Mouse (Mus musculus): ENCODE measurements around the gene Glis3. TPM values are rescaled to one million over a fixed set of nuclear protein-coding genes. Genes with fewer than 3 reads are reported as not detected.
A peak's percentile ranks its signal among the peaks of the same experiment; 100 is the strongest.

Gene Glis3
- 0.32 and 1.4 TPM in 2 replicates for polyA plus RNA-seq (2015; fragmentation: Nextera tagmentation; extraction: Ambion mirVana)

- H3K27me3 ChIP-seq (replicated peaks; ENCODE audit: control insufficient read depth, insufficient read depth, low read length), result peaks cover 20% of the 10 kb centered on the region
- H3K36me3 ChIP-seq (ENCODE audit: control insufficient read depth, insufficient read depth), result no peaks in the 10 kb centered on the region
- no peaks in the 10 kb centered on the region for H3K9me3 ChIP-seq (ENCODE audit: control insufficient read depth, low read length)
- WGBS, result under 1% methylated on average over 62 of the region's 66 CpGs
- no peak within 1 kb of the TSS for H3K27ac ChIP-seq (ENCODE audit: low read length)
- peaks cover 30% of the 10 kb centered on the region for H3K4me1 ChIP-seq (replicated peaks; ENCODE audit: control insufficient read depth, insufficient read depth, low read length)
- H3K4me3 ChIP-seq (replicated peaks; ENCODE audit: low read length), result peak within 1 kb of the TSS; percentile 62
- ATAC-seq, result peak; percentile 91
- peak within 1 kb of the TSS; percentile 100 for H3K4me2 ChIP-seq (ENCODE audit: low read length)
- H3K9ac ChIP-seq (replicated peaks; ENCODE audit: low read depth, low read length), result peak within 1 kb of the TSS; percentile 60
Measured at GRCm38 (mm10) chr19:28679776-28680391, at the start of gene Glis3. Gene Glis3 (minus strand): TSS chr19:28680077.

- Histone ChIP-seq H3K4me1 (replicated peaks; ENCODE audit: control insufficient read depth, insufficient read depth, low read length) (no peaks in the 10 kb centered on the region), H3K27me3 (replicated peaks; ENCODE audit: control insufficient read depth, insufficient read depth, low read length) (no peaks in the 10 kb centered on the region), H3K27ac (ENCODE audit: low read length) (no peak overlapping the region), H3K4me3 (replicated peaks; ENCODE audit: low read length) (no peak overlapping the region), H3K36me3 (ENCODE audit: control insufficient read depth, insufficient read depth) (no peaks in the 10 kb centered on the region), H3K9me3 (ENCODE audit: control insufficient read depth, low read length) (no peaks in the 10 kb centered on the region), H3K9ac (replicated peaks; ENCODE audit: low read depth, low read length) (no peak overlapping the region), H3K4me2 (ENCODE audit: low read length) (no peak overlapping the region)
- no peak for ATAC-seq
- WGBS, result 54% methylated on average over 18 of the region's 18 CpGs
Measured at GRCm38 (mm10) chr19:28726161-28726880, 46.4 kb upstream of the Glis3 start.

GRCm38 (mm10) chr19:28724641-28725040 is 44.8 kb upstream of the Glis3 start:
- H3K27me3 ChIP-seq (replicated peaks; ENCODE audit: control insufficient read depth, insufficient read depth, low read length), result no peaks in the 10 kb centered on the region
- H3K36me3 ChIP-seq (ENCODE audit: control insufficient read depth, insufficient read depth), result no peaks in the 10 kb centered on the region
- no peak overlapping the region for H3K4me3 ChIP-seq (replicated peaks; ENCODE audit: low read length)
- H3K9ac ChIP-seq (replicated peaks; ENCODE audit: low read depth, low read length), result no peak overlapping the region
- H3K4me1 ChIP-seq (replicated peaks; ENCODE audit: control insufficient read depth, insufficient read depth, low read length), result no peaks in the 10 kb centered on the region
- H3K27ac ChIP-seq (ENCODE audit: low read length), result no peak overlapping the region
- H3K4me2 ChIP-seq (ENCODE audit: low read length), result no peak overlapping the region
- WGBS, result 69% methylated on average over 7 of the region's 7 CpGs
- ATAC-seq, result no peak
- no peaks in the 10 kb centered on the region for H3K9me3 ChIP-seq (ENCODE audit: control insufficient read depth, low read length)

DNA sequence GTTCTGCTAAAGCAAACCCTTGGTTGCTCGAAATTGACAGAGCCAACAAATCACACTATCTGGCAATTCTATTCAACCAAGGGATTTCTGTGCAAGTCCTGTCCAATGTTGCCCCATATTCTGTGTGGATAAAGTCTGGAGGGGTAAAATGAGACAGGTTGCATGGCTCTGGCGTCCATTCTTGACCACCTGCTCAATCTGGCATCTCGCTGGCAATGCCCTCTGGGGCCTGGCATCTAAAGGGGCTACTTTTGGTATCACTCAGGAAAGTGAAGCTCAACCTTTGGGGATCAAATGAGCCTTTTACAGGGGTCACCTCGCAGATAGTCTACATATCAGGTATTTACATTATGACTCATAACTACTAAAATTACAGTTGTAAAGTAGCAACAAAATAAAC is 42.7 kb upstream of the Glis3 start:
- Histone ChIP-seq H3K9me3 (ENCODE audit: control insufficient read depth, low read length) (no peaks in the 10 kb centered on the region), H3K27ac (ENCODE audit: low read length) (no peak overlapping the region), H3K4me1 (replicated peaks; ENCODE audit: control insufficient read depth, insufficient read depth, low read length) (no peaks in the 10 kb centered on the region), H3K36me3 (ENCODE audit: control insufficient read depth, insufficient read depth) (no peaks in the 10 kb centered on the region), H3K27me3 (replicated peaks; ENCODE audit: control insufficient read depth, insufficient read depth, low read length) (no peaks in the 10 kb centered on the region), H3K4me2 (ENCODE audit: low read length) (no peak overlapping the region), H3K4me3 (replicated peaks; ENCODE audit: low read length) (no peak overlapping the region), H3K9ac (replicated peaks; ENCODE audit: low read depth, low read length) (no peak overlapping the region)
- WGBS, result 80% methylated on average over 4 of the region's 4 CpGs
- no peak for ATAC-seq

DNA sequence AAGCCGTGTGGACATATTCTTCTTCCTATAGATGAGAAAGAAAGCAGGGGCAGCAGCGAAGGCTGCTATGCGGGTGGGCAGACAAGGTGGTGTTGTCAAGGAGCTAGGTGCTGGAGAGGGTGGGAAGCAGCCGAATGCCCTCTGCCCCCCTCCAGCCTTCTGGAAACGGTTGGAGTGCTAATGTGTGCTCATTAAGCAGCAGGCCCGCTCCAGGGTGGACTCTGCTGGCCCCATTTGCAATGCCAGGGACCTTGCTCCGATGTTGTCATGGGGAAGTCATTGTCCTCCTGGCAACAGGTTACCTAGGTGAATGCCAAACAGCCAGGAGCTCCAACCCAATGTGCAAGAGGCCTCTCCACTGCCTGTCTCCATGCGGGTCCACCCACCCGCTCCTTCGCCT is 42.0 kb upstream of the Glis3 start:
- H3K27ac ChIP-seq (ENCODE audit: low read length), result no peak overlapping the region
- no peak overlapping the region for H3K9ac ChIP-seq (replicated peaks; ENCODE audit: low read depth, low read length)
- H3K4me2 ChIP-seq (ENCODE audit: low read length), result no peak overlapping the region
- no peaks in the 10 kb centered on the region for H3K4me1 ChIP-seq (replicated peaks; ENCODE audit: control insufficient read depth, insufficient read depth, low read length)
- no peaks in the 10 kb centered on the region for H3K36me3 ChIP-seq (ENCODE audit: control insufficient read depth, insufficient read depth)
- no peaks in the 10 kb centered on the region for H3K9me3 ChIP-seq (ENCODE audit: control insufficient read depth, low read length)
- no peak overlapping the region for H3K4me3 ChIP-seq (replicated peaks; ENCODE audit: low read length)
- no peaks in the 10 kb centered on the region for H3K27me3 ChIP-seq (replicated peaks; ENCODE audit: control insufficient read depth, insufficient read depth, low read length)
- no peak for ATAC-seq
- WGBS, result 78% methylated on average over 10 of the region's 10 CpGs

GRCm38 (mm10) chr19:28720016-28720415 is 40.1 kb upstream of the Glis3 start:
- no peak overlapping the region for H3K27ac ChIP-seq (ENCODE audit: low read length)
- H3K36me3 ChIP-seq (ENCODE audit: control insufficient read depth, insufficient read depth), result no peaks in the 10 kb centered on the region
- H3K27me3 ChIP-seq (replicated peaks; ENCODE audit: control insufficient read depth, insufficient read depth, low read length), result no peaks in the 10 kb centered on the region
- ATAC-seq, result no peak
- H3K4me2 ChIP-seq (ENCODE audit: low read length), result no peak overlapping the region
- H3K9ac ChIP-seq (replicated peaks; ENCODE audit: low read depth, low read length), result no peak overlapping the region
- H3K4me1 ChIP-seq (replicated peaks; ENCODE audit: control insufficient read depth, insufficient read depth, low read length), result no peaks in the 10 kb centered on the region
- H3K4me3 ChIP-seq (replicated peaks; ENCODE audit: low read length), result no peak overlapping the region
- no peaks in the 10 kb centered on the region for H3K9me3 ChIP-seq (ENCODE audit: control insufficient read depth, low read length)

GRCm38 (mm10) chr19:28714674-28715073 is 34.8 kb upstream of the Glis3 start:
- no peak overlapping the region for H3K27ac ChIP-seq (ENCODE audit: low read length)

DNA sequence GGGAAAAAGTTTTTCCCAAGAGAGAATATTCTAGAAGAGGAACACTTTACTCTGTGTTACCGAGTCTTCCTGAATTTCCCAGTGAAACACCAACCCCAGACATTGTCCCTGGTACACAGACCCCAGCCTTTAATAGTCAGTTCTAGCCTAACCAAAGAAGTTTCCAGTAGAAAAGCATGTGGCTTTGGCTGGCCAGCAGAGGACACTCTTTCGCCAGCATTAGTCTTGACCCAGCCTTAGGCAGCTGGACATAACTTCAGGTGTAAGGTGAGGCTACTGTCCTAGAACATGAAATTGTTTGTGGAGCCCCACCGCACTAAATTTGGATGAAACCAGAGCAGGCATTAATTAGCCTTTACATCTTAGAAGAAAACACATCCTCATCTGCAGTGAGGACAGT is 17.8 kb upstream of the Glis3 start:
- no peaks in the 10 kb centered on the region for H3K27me3 ChIP-seq (replicated peaks; ENCODE audit: control insufficient read depth, insufficient read depth, low read length)
- no peak overlapping the region for H3K4me2 ChIP-seq (ENCODE audit: low read length)
- H3K9ac ChIP-seq (replicated peaks; ENCODE audit: low read depth, low read length), result no peak overlapping the region
- no peaks in the 10 kb centered on the region for H3K36me3 ChIP-seq (ENCODE audit: control insufficient read depth, insufficient read depth)
- no peaks in the 10 kb centered on the region for H3K4me1 ChIP-seq (replicated peaks; ENCODE audit: control insufficient read depth, insufficient read depth, low read length)
- no peak overlapping the region for H3K4me3 ChIP-seq (replicated peaks; ENCODE audit: low read length)
- H3K27ac ChIP-seq (ENCODE audit: low read length), result no peak overlapping the region
- WGBS, result 72% methylated on average over 3 of the region's 3 CpGs
- no peaks in the 10 kb centered on the region for H3K9me3 ChIP-seq (ENCODE audit: control insufficient read depth, low read length)
- no peak for ATAC-seq

More at GRCm38 (mm10) chr19:28714674-28715073, 34.8 kb upstream of the Glis3 start:
- ATAC-seq, result no peak
- Histone ChIP-seq H3K9ac (replicated peaks; ENCODE audit: low read depth, low read length) (no peak overlapping the region), H3K4me3 (replicated peaks; ENCODE audit: low read length) (no peak overlapping the region), H3K27me3 (replicated peaks; ENCODE audit: control insufficient read depth, insufficient read depth, low read length) (no peaks in the 10 kb centered on the region), H3K4me2 (ENCODE audit: low read length) (no peak overlapping the region), H3K36me3 (ENCODE audit: control insufficient read depth, insufficient read depth) (no peaks in the 10 kb centered on the region), H3K9me3 (ENCODE audit: control insufficient read depth, low read length) (no peaks in the 10 kb centered on the region), H3K4me1 (replicated peaks; ENCODE audit: control insufficient read depth, insufficient read depth, low read length) (no peaks in the 10 kb centered on the region)
- 89% methylated on average over 4 of the region's 4 CpGs for WGBS

- 87% methylated on average over 4 of the region's 4 CpGs for WGBS
- no peak overlapping the region for H3K27ac ChIP-seq (ENCODE audit: low read length)
Measured at GRCm38 (mm10) chr19:28686398-28686797, 6.5 kb upstream of the Glis3 start.

More at GRCm38 (mm10) chr19:28686398-28686797, 6.5 kb upstream of the Glis3 start:
- Histone ChIP-seq H3K36me3 (ENCODE audit: control insufficient read depth, insufficient read depth) (no peaks in the 10 kb centered on the region), H3K9me3 (ENCODE audit: control insufficient read depth, low read length) (no peaks in the 10 kb centered on the region), H3K4me2 (ENCODE audit: low read length) (no peak overlapping the region), H3K4me3 (replicated peaks; ENCODE audit: low read length) (no peak overlapping the region), H3K9ac (replicated peaks; ENCODE audit: low read depth, low read length) (no peak overlapping the region), H3K27me3 (replicated peaks; ENCODE audit: control insufficient read depth, insufficient read depth, low read length) (no peaks in the 10 kb centered on the region), H3K4me1 (replicated peaks; ENCODE audit: control insufficient read depth, insufficient read depth, low read length) (no peaks in the 10 kb centered on the region)
- ATAC-seq, result no peak

Measured in forebrain, embryonic 16.5 days (tissue).